Mouse (Mus musculus) midbrain, embryonic 13.5 days (tissue): ENCODE results near the gene Pcgf5. TPM values are rescaled to one million over a fixed set of nuclear protein-coding genes. Genes with fewer than 3 reads are reported as not detected.
"Not testable (repeated sequence)": the region's sequence is repeated elsewhere in the genome, so short reads cannot be mapped to it uniquely, and the experiment has no call there.

ENCODE experiments used
- ATAC-seq: fragments of 200-750 bp; cut with Nextera tagmentation; 2 replicates; pipeline ENCODE4 v1.8.0; 2017; ENCODE audit warnings: mild to moderate bottlenecking, moderate TSS enrichment, moderate library complexity
- H3K27ac ChIP-seq: fragments of 300-500 bp; sonication (generic); 2 replicates; pipeline ENCODE4 v1.5.1; 2015; ENCODE audit warnings: inconsistent platforms, mild to moderate bottlenecking, moderate library complexity
- H3K27me3 ChIP-seq: fragments of 300-500 bp; sonication (generic); 2 replicates; pipeline ENCODE4 v1.6.1; 2015; ENCODE audit warnings: mild to moderate bottlenecking, inconsistent platforms
- H3K36me3 ChIP-seq: fragments of 300-500 bp; sonication (generic); 2 replicates; pipeline ENCODE4 v1.6.1; 2015; ENCODE audit warnings: mild to moderate bottlenecking, inconsistent platforms
- H3K4me1 ChIP-seq: fragments of 300-500 bp; sonication (generic); replicated peaks from 2 replicates; pipeline ENCODE4 v1.6.1; 2015; ENCODE audit warnings: inconsistent platforms
- H3K4me2 ChIP-seq: fragments of 300-500 bp; sonication (generic); replicated peaks from 2 replicates; pipeline ENCODE4 v1.6.1; 2015; ENCODE audit warnings: moderate library complexity, mild to moderate bottlenecking, inconsistent platforms
- H3K4me3 ChIP-seq: fragments of 300-500 bp; sonication (generic); replicated peaks from 2 replicates; pipeline ENCODE4 v1.5.1; 2015; ENCODE audit warnings: mild to moderate bottlenecking, inconsistent platforms
- H3K9ac ChIP-seq: fragments of 300-500 bp; sonication (generic); replicated peaks from 2 replicates; pipeline ENCODE4 v1.6.1; 2015; ENCODE audit warnings: mild to moderate bottlenecking, inconsistent platforms
- H3K9me3 ChIP-seq: fragments of 300-500 bp; sonication (generic); 2 replicates; pipeline ENCODE4 v1.6.1; 2016; ENCODE audit warnings: mild to moderate bottlenecking, inconsistent platforms
- WGBS: fragments of 180-500 bp; shearing (Covaris S2); methylation state at CpG from one replicate; pipeline ENCODE4 v1.1.7; 2015; 5-methylcytosine and 5-hydroxymethylcytosine counted together
- polyA plus RNA-seq: library from polyadenylated mRNA; unstranded; fragments of >200 nt; fragmentation: Nextera tagmentation; extraction: Ambion mirVana; gene quantifications from 2 replicates; pipeline ENCODE4 v1.2.1, GENCODE M21; 2015

Pcgf5 gene
- polyA plus RNA-seq, 1 experiment from 2014 or later: 9.7 TPM

DNA sequence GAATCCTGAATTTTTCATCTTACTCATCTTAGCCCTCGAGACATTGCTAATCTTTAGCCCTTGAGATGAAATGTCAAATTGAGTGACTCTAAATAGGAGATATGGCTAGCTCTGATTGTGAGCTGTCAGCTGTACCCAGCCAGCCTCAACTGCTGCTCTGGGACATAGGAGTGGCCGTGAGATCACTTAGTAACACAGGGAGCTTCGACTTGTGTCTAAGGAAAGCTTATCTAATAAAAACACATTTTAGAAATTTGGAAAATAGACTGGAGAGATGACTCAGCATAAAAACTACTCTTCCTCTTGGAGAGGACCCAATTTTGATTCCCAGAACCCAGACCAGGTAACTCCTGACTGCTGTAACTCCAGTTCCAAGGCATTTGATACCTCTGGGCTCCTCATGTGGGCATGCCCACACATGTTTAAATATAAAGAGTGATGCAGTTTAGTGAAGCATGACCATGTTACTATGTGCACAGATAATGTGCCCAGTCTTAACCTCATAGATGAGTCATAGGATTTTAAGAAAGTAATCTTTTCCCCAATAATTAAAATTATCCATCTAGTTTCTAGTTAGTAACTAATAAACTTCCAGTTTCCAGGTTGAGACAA lies 103.0 kb downstream of the Pcgf5 start:
- H3K4me3 ChIP-seq: no peak overlapping the region
- 93% methylated on average over 3 of the region's 3 CpGs for WGBS
- no peak for ATAC-seq
- no peak overlapping the region for H3K27ac ChIP-seq
- H3K9me3 ChIP-seq: no peaks in the 10 kb centered on the region
- no peaks in the 10 kb centered on the region for H3K36me3 ChIP-seq
- no peak overlapping the region for H3K4me2 ChIP-seq
- no peaks in the 10 kb centered on the region for H3K4me1 ChIP-seq
- no peaks in the 10 kb centered on the region for H3K27me3 ChIP-seq
- H3K9ac ChIP-seq: no peak overlapping the region

GRCm38 (mm10) chr19:36451731-36452130 lies 103.6 kb downstream of the Pcgf5 start:
- Histone ChIP-seq H3K4me1 (no peaks in the 10 kb centered on the region), H3K27ac (no peak overlapping the region), H3K4me2 (no peak overlapping the region), H3K9ac (no peak overlapping the region), H3K36me3 (no peaks in the 10 kb centered on the region), H3K9me3 (no peaks in the 10 kb centered on the region), H3K27me3 (no peaks in the 10 kb centered on the region), H3K4me3 (no peak overlapping the region)
- WGBS: 73% methylated on average over 5 of the region's 5 CpGs
- no peak for ATAC-seq

- H3K4me1 ChIP-seq, H3K27ac ChIP-seq, H3K9ac ChIP-seq, ATAC-seq, H3K4me2 ChIP-seq, H3K4me3 ChIP-seq, H3K9me3 ChIP-seq, H3K36me3 ChIP-seq, H3K27me3 ChIP-seq: not testable (repeated sequence)
- WGBS: 86% methylated on average over 3 of the region's 3 CpGs
These were observed 104.1 kb downstream of the Pcgf5 start for GRCm38 (mm10) chr19:36452210-36452609.

GRCm38 (mm10) chr19:36453451-36453850 lies 105.3 kb downstream of the Pcgf5 start:
- Histone ChIP-seq H3K4me1 (no peaks in the 10 kb centered on the region), H3K9ac (no peak overlapping the region), H3K27me3 (no peaks in the 10 kb centered on the region), H3K36me3 (no peaks in the 10 kb centered on the region), H3K9me3 (no peaks in the 10 kb centered on the region), H3K4me3 (no peak overlapping the region), H3K4me2 (no peak overlapping the region), H3K27ac (no peak overlapping the region)
- ATAC-seq: no peak
- 96% methylated on average over 4 of the region's 4 CpGs for WGBS

DNA sequence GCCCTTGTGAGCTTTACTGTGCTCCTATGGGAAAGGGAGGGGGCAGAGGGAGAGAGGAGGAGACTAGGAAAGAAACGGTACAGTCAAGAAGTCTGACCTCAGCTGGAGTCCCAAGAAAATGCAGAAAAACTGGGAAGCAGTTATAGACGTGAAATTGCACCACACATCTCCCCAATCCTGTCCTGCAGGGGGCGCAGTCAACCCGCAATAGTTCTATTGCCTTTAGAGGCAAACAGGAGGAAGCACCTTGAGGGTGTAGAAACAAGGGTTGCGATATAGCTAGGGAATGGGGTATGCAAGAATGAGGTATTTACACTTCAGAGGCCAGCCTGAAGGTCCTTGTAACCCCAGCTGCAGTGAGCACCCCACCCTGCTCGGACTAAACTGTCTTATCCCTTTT lies 122.0 kb downstream of the Pcgf5 start:
- Histone ChIP-seq H3K27ac (no peak overlapping the region), H3K9ac (no peak overlapping the region), H3K9me3 (no peaks in the 10 kb centered on the region), H3K4me3 (no peak overlapping the region), H3K27me3 (no peaks in the 10 kb centered on the region), H3K4me1 (no peaks in the 10 kb centered on the region), H3K4me2 (no peak overlapping the region), H3K36me3 (no peaks in the 10 kb centered on the region)
- no peak for ATAC-seq
- WGBS: 26% methylated on average over 6 of the region's 6 CpGs

DNA sequence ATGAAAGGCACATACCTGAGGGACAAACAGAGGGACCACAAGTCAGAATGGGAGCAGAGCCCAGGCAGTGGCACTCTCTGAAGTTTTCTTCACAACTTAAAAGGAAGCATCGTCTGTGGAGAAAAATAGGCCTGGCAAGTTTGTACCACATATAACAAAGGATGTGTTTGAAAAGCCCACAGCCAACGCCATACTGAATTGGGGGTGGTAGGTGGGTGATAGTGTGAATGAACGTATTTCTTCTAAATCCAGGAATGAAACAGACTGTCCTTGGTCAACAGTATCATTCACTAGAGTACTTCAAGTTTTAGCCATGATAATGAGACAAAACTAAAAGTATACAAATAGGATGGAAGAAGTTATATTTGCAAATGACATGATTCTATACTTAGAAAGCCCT lies 123.2 kb downstream of the Pcgf5 start:
- Histone ChIP-seq H3K9ac (no peak overlapping the region), H3K36me3 (no peaks in the 10 kb centered on the region), H3K27me3 (no peaks in the 10 kb centered on the region), H3K4me1 (no peaks in the 10 kb centered on the region), H3K27ac (no peak overlapping the region), H3K9me3 (no peaks in the 10 kb centered on the region), H3K4me3 (no peak overlapping the region), H3K4me2 (no peak overlapping the region)
- ATAC-seq: no peak
- 85% methylated on average over 3 of the region's 3 CpGs for WGBS

- Histone ChIP-seq H3K9me3 (no peaks in the 10 kb centered on the region), H3K4me1 (no peaks in the 10 kb centered on the region), H3K4me2 (no peak overlapping the region), H3K9ac (no peak overlapping the region), H3K4me3 (no peak overlapping the region), H3K27ac (no peak overlapping the region), H3K36me3 (no peaks in the 10 kb centered on the region), H3K27me3 (no peaks in the 10 kb centered on the region)
- no peak for ATAC-seq
- 94% methylated on average over 4 of the region's 4 CpGs for WGBS
These were observed 128.5 kb downstream of the Pcgf5 start for GRCm38 (mm10) chr19:36476596-36476995.

- no peaks in the 10 kb centered on the region for H3K36me3 ChIP-seq
- ATAC-seq: no peak
- H3K27ac ChIP-seq: no peak overlapping the region
- no peak overlapping the region for H3K4me2 ChIP-seq
- no peaks in the 10 kb centered on the region for H3K9me3 ChIP-seq
- WGBS: 70% methylated on average over 9 of the region's 9 CpGs
- no peak overlapping the region for H3K9ac ChIP-seq
- no peak overlapping the region for H3K4me3 ChIP-seq
- no peaks in the 10 kb centered on the region for H3K27me3 ChIP-seq
- H3K4me1 ChIP-seq: no peaks in the 10 kb centered on the region
These were observed 129.0 kb downstream of the Pcgf5 start for GRCm38 (mm10) chr19:36477151-36477550.

DNA sequence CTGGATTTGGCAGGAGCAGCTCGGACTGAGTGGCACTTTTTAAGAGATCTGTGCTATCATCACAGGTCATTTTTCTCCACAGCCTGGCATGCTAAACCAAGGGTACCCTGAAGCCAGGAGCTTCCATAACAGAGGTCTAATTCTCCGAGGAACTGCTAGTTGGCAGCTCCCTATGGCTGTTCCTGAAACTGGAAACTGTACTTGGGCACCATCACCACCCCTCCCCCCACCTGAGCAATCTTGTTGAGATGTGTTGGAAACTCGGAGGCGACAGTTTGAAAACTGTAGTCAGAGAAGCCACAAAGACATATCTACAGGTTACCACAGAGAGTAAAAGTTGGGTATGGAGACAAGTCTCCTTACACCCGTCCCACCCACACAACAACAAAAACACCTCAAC lies 129.6 kb downstream of the Pcgf5 start:
- H3K27me3 ChIP-seq: no peaks in the 10 kb centered on the region
- no peak overlapping the region for H3K4me3 ChIP-seq
- ATAC-seq: no peak
- 83% methylated on average over 5 of the region's 5 CpGs for WGBS
- H3K9me3 ChIP-seq: no peaks in the 10 kb centered on the region
- no peaks in the 10 kb centered on the region for H3K36me3 ChIP-seq
- no peak overlapping the region for H3K4me2 ChIP-seq
- no peak overlapping the region for H3K27ac ChIP-seq
- H3K9ac ChIP-seq: no peak overlapping the region
- no peaks in the 10 kb centered on the region for H3K4me1 ChIP-seq

DNA sequence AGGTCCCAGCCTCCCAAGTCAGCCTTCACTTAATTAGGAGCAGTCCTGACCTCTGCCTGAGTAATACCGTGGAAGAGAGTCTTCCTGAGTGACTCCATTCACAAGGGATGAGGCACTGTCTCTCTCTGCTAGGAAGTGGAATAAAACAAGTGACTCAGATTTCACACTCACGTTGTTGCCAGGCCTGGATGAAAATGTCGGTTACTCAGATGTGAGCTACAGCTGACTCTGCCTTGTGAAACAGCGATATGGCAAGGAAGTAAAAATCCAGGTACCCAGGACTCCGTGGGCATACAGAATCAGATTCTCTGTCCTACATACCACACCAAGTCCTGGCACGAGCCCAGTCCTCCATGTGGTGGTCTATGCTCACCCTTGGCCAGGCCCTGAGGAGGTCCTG lies 142.8 kb downstream of the Pcgf5 start:
- H3K4me2 ChIP-seq: no peak overlapping the region
- H3K27ac ChIP-seq: no peak overlapping the region
- no peaks in the 10 kb centered on the region for H3K36me3 ChIP-seq
- H3K27me3 ChIP-seq: no peaks in the 10 kb centered on the region
- H3K4me1 ChIP-seq: no peaks in the 10 kb centered on the region
- H3K4me3 ChIP-seq: no peak overlapping the region
- H3K9ac ChIP-seq: no peak overlapping the region
- H3K9me3 ChIP-seq: 0 out of 2 replicates have a peak, but pooled peaks cover 6% of the 10 kb centered on the region
- 84% methylated on average over 6 of the region's 6 CpGs for WGBS
- no peak for ATAC-seq

GRCm38 (mm10) chr19:36495555-36495954 lies 147.4 kb downstream of the Pcgf5 start:
- Histone ChIP-seq H3K4me1 (no peaks in the 10 kb centered on the region), H3K36me3 (no peaks in the 10 kb centered on the region), H3K4me2 (no peak overlapping the region), H3K9me3 (no peaks in the 10 kb centered on the region), H3K9ac (no peak overlapping the region), H3K27me3 (no peaks in the 10 kb centered on the region), H3K27ac (no peak overlapping the region), H3K4me3 (no peak overlapping the region)
- no peak for ATAC-seq
- WGBS: 85% methylated on average over 3 of the region's 3 CpGs

DNA sequence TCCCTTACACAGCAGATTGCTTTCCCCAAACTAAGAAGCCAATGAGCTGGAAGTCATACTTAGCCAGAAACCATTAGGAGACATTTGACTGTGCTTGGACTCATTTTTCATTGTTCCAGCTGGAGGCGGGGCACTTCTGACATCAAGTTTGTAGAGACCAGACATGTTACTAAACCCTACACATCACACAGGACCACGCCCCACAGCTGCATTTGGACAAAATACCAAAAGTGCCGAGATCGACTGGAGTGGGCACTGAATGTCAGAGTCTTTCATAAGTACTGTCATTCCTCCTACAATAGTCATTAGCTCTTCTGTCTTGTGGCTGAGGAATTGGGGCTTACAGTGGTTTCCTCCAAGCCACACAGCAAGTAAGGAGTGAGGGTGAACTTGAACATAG lies 148.4 kb downstream of the Pcgf5 start:
- WGBS: 87% methylated on average over 4 of the region's 4 CpGs
- H3K4me1 ChIP-seq: no peaks in the 10 kb centered on the region
- no peak overlapping the region for H3K4me3 ChIP-seq
- H3K9ac ChIP-seq: no peak overlapping the region
- H3K9me3 ChIP-seq: no peaks in the 10 kb centered on the region
- no peaks in the 10 kb centered on the region for H3K36me3 ChIP-seq
- H3K4me2 ChIP-seq: no peak overlapping the region
- H3K27ac ChIP-seq: no peak overlapping the region
- no peaks in the 10 kb centered on the region for H3K27me3 ChIP-seq
- ATAC-seq: no peak

DNA sequence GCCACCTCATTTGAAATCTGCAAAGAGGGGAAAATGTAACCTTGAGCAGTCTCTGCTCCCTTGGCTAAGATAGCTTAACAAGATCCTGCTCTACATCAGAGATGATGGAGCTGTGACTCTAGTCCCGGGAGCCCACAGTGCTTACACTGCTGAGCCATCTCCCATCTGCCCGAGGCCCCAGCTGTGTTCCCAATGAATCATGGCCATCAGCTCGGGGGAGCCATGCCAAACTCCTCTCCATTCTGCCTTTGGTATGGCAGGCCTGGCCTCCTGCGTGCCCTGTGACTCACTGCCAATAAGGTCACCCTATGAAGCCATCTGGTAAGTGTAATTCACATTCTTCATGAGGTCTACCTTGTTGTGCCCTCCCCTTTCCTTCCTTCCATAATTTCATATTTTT lies 149.0 kb downstream of the Pcgf5 start:
- H3K36me3 ChIP-seq: no peaks in the 10 kb centered on the region

More for the DNA sequence above, 149.0 kb downstream of the Pcgf5 start:
- H3K4me1 ChIP-seq: no peaks in the 10 kb centered on the region
- no peak overlapping the region for H3K9ac ChIP-seq
- 83% methylated on average over 4 of the region's 4 CpGs for WGBS
- no peak overlapping the region for H3K27ac ChIP-seq
- no peaks in the 10 kb centered on the region for H3K9me3 ChIP-seq
- no peaks in the 10 kb centered on the region for H3K27me3 ChIP-seq
- H3K4me3 ChIP-seq: no peak overlapping the region
- H3K4me2 ChIP-seq: no peak overlapping the region
- no peak for ATAC-seq
